8 mouse cellular contexts compared by ENCODE assay signal in the genomic region with DNA sequence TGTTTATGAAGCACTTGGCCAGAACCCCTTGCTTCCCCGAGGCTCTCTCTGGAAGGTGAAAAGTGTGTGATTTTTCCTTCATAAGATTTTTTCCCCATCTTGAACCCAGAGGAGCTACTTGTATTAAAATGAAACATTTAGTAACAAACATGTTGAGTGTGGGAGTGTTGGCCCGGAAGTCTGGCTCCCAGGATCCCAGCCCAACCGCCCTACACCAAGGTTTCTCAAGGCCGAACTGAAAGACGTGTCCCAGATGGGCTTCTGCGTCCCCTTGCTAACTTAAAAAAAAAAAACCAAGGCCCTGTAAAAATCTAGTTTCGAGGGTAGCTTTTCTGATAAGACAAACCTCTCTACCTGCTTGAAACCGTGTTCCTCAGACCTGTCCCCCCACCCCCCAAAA. TPM values are rescaled to one million over a fixed set of nuclear protein-coding genes. Genes with fewer than 3 reads are reported as not detected.
DNase-seq lines count a peak whose midpoint lies in the region; ATAC-seq and TF ChIP-seq lines count a peak whose summit lies in the region.

No protein-coding gene starts in this region.

- no peaks in the 10 kb centered on the region for H3K36me3 ChIP-seq in neural tube, embryonic 11.5 days (ENCODE audit: control insufficient read depth, insufficient read depth, low read length)
- peaks cover 11% of the 10 kb centered on the region for H3K36me3 ChIP-seq in hindbrain, embryonic 13.5 days
- H3K36me3 ChIP-seq in lung, postnatal 0 days (ENCODE audit: insufficient read depth, low read length) = no peaks in the 10 kb centered on the region

- H3K9me3 ChIP-seq in neural tube, embryonic 11.5 days (ENCODE audit: control insufficient read depth, low read length) = no peaks in the 10 kb centered on the region
- H3K9me3 ChIP-seq in hindbrain, embryonic 13.5 days = no peaks in the 10 kb centered on the region
- H3K9me3 ChIP-seq in lung, postnatal 0 days (ENCODE audit: low read length) = no peaks in the 10 kb centered on the region

- no peak for ATAC-seq in neural tube, embryonic 11.5 days (ENCODE audit: insufficient read depth, low FRiP score, low TSS enrichment)
- ATAC-seq in hindbrain, embryonic 13.5 days (ENCODE audit: low FRiP score) = no peak
- ATAC-seq in lung, postnatal 0 days = no peak

- H3K4me2 ChIP-seq in neural tube, embryonic 11.5 days (ENCODE audit: low read depth) = peak overlapping the region; percentile 20
- H3K4me2 ChIP-seq in hindbrain, embryonic 13.5 days = peak overlapping the region; percentile 92
- peak overlapping the region; percentile 37 for H3K4me2 ChIP-seq in lung, postnatal 0 days (replicated peaks; ENCODE audit: low read depth, low read length)

- DNase-seq in neural tube, embryonic 11.5 days (ENCODE audit: low spot score) = no peak
- no peak for DNase-seq in neural tube, embryonic 10.5 days (ENCODE audit: extremely low spot score, low spot score)
- peak; percentile 45 for DNase-seq in lung, postnatal 0 days (ENCODE audit: low spot score)
- DNase-seq in testis, postnatal 10 days (ENCODE audit: low spot score) = peak; percentile 70
- no peak for DNase-seq in cerebellum, postnatal 4 days (ENCODE audit: low spot score in 2 of 2)
- DNase-seq in layer of hippocampus, adult 9-11 months = no peak
- no peak for DNase-seq in layer of hippocampus, adult 9-10 months (ENCODE audit: low spot score)

- no peak overlapping the region for H3K9ac ChIP-seq in neural tube, embryonic 11.5 days (ENCODE audit: low read length)
- H3K9ac ChIP-seq in hindbrain, embryonic 13.5 days = peak overlapping the region; percentile 52
- 0 out of 2 replicates have a peak overlapping the region, but pooled peaks have one; percentile 23 for H3K9ac ChIP-seq in lung, postnatal 0 days (replicated peaks; ENCODE audit: low read depth)

- H3K27ac ChIP-seq in neural tube, embryonic 11.5 days (ENCODE audit: low read depth, low read length) = no peak overlapping the region
- no peak overlapping the region for H3K27ac ChIP-seq in hindbrain, embryonic 13.5 days
- peak overlapping the region; percentile 57 for H3K27ac ChIP-seq in lung, postnatal 0 days (ENCODE audit: low read length)

- no peaks in the 10 kb centered on the region for H3K27me3 ChIP-seq in neural tube, embryonic 11.5 days (ENCODE audit: control insufficient read depth, insufficient read depth, low read length)
- H3K27me3 ChIP-seq in hindbrain, embryonic 13.5 days = no peaks in the 10 kb centered on the region
- no peaks in the 10 kb centered on the region for H3K27me3 ChIP-seq in lung, postnatal 0 days (replicated peaks; ENCODE audit: insufficient read depth, low read length)

- TF ChIP-seq EP300 in lung, postnatal 0 days (IDR thresholded peaks at IDR 0.05) = no peak

- 83% methylated on average over 8 of the region's 8 CpGs for WGBS in neural tube, embryonic 11.5 days
- 80% methylated on average over 8 of the region's 8 CpGs for WGBS in hindbrain, embryonic 13.5 days
- WGBS in lung, postnatal 0 days = 17% methylated on average over 8 of the region's 8 CpGs

- H3K4me1 ChIP-seq in neural tube, embryonic 11.5 days (ENCODE audit: control insufficient read depth, insufficient read depth, low read length) = peaks cover 13% of the 10 kb centered on the region
- H3K4me1 ChIP-seq in hindbrain, embryonic 13.5 days (replicated peaks) = peaks cover 44% of the 10 kb centered on the region
- peaks cover 23% of the 10 kb centered on the region for H3K4me1 ChIP-seq in lung, postnatal 0 days (ENCODE audit: insufficient read depth, low read depth, low read length)

- no peak overlapping the region for H3K4me3 ChIP-seq in neural tube, embryonic 11.5 days (ENCODE audit: low read depth, low read length)
- H3K4me3 ChIP-seq in hindbrain, embryonic 13.5 days = peak overlapping the region; percentile 66
- H3K4me3 ChIP-seq in lung, postnatal 0 days (ENCODE audit: low read depth, low read length) = 0 out of 2 replicates have a peak overlapping the region, but pooled peaks have one; percentile 4

- TF ChIP-seq CTCF in lung, postnatal 0 days (IDR thresholded peaks at IDR 0.05) = no peak

RNA-seq across cellular contexts. Expression of gene Gna12, which starts 2.3 kb away (rescaled TPM):
- 60.3 and 65.0 TPM in 2 replicates for polyA plus RNA-seq in neural tube, embryonic 11.5 days (2014; fragmentation: Nextera tagmentation; extraction: Ambion mirVana)
- 11.9 and 12.1 TPM in 2 replicates for polyA plus RNA-seq in hindbrain, embryonic 13.5 days (2015; fragmentation: Nextera tagmentation; extraction: Ambion mirVana)
- polyA plus RNA-seq in lung, postnatal 0 days (2015; fragmentation: Nextera tagmentation; extraction: Ambion mirVana) = 25.4 and 32.0 TPM in 2 replicates

Comparison
In these comparisons a context has a peak if more than half of its experiments do, and no peak if none do; other contexts are left out.
1. DNase-seq: peak in lung, postnatal 0 days (single experiment) and testis, postnatal 10 days (single experiment); none in neural tube, embryonic 11.5 days (single experiment), neural tube, embryonic 10.5 days (single experiment), cerebellum, postnatal 4 days (0 of 2), layer of hippocampus, adult 9-11 months (single experiment) and layer of hippocampus, adult 9-10 months (single experiment).
2. H3K4me2 ChIP-seq: peak in every context shown above with its lines; median percentile 92 in hindbrain, embryonic 13.5 days; 37 in lung, postnatal 0 days; 20 in neural tube, embryonic 11.5 days.